Mouse (Mus musculus) testis, adult 2 months (tissue): ENCODE data around the gene Mpv17l2. TPM values are rescaled to one million over a fixed set of nuclear protein-coding genes. Genes with fewer than 3 reads are reported as not detected.

Experiments used
- H3K27ac ChIP-seq: fragments of 200-500 bp; 2 replicates; pipeline ENCODE4 v1.5.1; 2012; ENCODE audit warnings: low read depth, low read length; ENCODE audit not compliant: control insufficient read depth, insufficient read depth
- H3K27me3 ChIP-seq: fragments of 200-500 bp; 2 replicates; pipeline ENCODE4 v1.6.1; 2012; ENCODE audit warnings: mild to moderate bottlenecking, low read length, moderate library complexity; ENCODE audit not compliant: control insufficient read depth, insufficient read depth
- H3K36me3 ChIP-seq: fragments of 200-500 bp; 2 replicates; pipeline ENCODE4 v1.6.1; 2012; ENCODE audit warnings: mild to moderate bottlenecking, low read length; ENCODE audit not compliant: control insufficient read depth, insufficient read depth
- H3K4me1 ChIP-seq: fragments of 200-500 bp; 2 replicates; pipeline ENCODE4 v1.6.1; 2012; ENCODE audit warnings: low read length; ENCODE audit not compliant: control insufficient read depth, insufficient read depth
- H3K4me3 ChIP-seq: fragments of 200-500 bp; 2 replicates; pipeline ENCODE4 v1.5.1; 2012; ENCODE audit warnings: low read depth, mild to moderate bottlenecking, low read length, moderate library complexity, mixed read lengths; ENCODE audit not compliant: control insufficient read depth
- CTCF ChIP-seq: fragments of 200-500 bp; IDR thresholded peaks from 2 replicates; pipeline ENCODE4 v1.5.1; 2012; ENCODE audit warnings: low read depth, mild to moderate bottlenecking, inconsistent platforms, low read length, moderate library complexity; ENCODE audit not compliant: control insufficient read depth, insufficient read depth, insufficient replicate concordance
- POLR2A ChIP-seq: fragments of 200-500 bp; IDR thresholded peaks from 2 replicates; pipeline ENCODE4 v1.6.1; 2012; ENCODE audit warnings: low read depth, mild to moderate bottlenecking, inconsistent platforms, low read length, moderate library complexity; ENCODE audit not compliant: control insufficient read depth
- polyA plus RNA-seq: library from polyadenylated mRNA; depleted of rRNA; stranded (reverse); fragments of >200 nt; gene quantifications from 2 replicates; pipeline ENCODE4 v1.2.3, GENCODE M21; 2012

The Mpv17l2 gene
- polyA plus RNA-seq, 1 experiment = 13.5 TPM

GRCm38 (mm10) chr8:70748246-70749096 is 12.3 kb downstream of the Mpv17l2 start:
- Histone ChIP-seq H3K27ac (no peak overlapping the region), H3K27me3 (no peaks in the 10 kb centered on the region; the same call in 1 of the 2 replicates), H3K4me3 (no peak overlapping the region), H3K4me1 (peaks cover 23% of the 10 kb centered on the region), H3K36me3 (no peaks in the 10 kb centered on the region)
- no peak for TF ChIP-seq CTCF

DNA sequence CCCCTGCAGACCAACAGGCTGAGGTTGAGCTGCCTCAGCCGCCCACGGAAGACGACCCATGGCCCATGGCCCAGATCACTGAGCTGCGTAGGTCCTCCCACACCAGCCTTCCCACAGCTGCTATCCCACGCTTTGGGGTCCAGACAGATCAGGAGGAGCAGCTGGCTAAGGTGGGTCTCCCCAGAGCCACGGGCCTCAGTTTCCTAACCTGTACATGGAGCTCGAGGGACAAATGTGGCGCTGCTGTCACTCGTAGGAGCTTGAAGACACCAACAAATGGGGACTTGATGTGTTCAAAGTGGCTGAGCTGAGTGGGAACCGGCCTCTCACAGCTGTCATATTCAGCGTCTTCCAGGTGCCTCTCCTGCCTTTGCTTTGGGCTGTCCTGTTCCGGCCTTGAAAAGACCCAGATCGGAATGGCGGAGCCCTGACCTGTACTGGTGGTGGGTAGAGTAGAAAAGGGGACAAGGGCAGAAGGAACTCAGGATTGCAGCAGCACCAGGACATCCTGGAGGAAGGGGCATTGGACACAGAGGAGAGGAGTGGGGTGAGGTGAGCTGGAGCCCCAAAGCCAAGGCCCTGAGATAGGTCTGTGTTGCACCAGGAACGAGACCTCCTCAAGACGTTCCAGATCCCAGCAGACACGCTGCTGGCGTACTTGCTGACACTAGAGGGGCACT is 13.4 kb downstream of the Mpv17l2 start:
- H3K4me1 ChIP-seq = peaks cover 17% of the 10 kb centered on the region
- H3K27me3 ChIP-seq = no peaks in the 10 kb centered on the region; the same call in 1 of the 2 replicates
- TF ChIP-seq POLR2A = no peak
- TF ChIP-seq CTCF = no peak
- H3K36me3 ChIP-seq = no peaks in the 10 kb centered on the region
- H3K27ac ChIP-seq = no peak overlapping the region
- H3K4me3 ChIP-seq = no peak overlapping the region

GRCm38 (mm10) chr8:70746676-70747075 is 14.1 kb downstream of the Mpv17l2 start:
- Histone ChIP-seq H3K4me1 (peaks cover 17% of the 10 kb centered on the region), H3K4me3 (no peak overlapping the region), H3K27me3 (no peaks in the 10 kb centered on the region; the same call in 1 of the 2 replicates), H3K27ac (no peak overlapping the region), H3K36me3 (no peaks in the 10 kb centered on the region)
- no peak for TF ChIP-seq CTCF
- TF ChIP-seq POLR2A = no peak

DNA sequence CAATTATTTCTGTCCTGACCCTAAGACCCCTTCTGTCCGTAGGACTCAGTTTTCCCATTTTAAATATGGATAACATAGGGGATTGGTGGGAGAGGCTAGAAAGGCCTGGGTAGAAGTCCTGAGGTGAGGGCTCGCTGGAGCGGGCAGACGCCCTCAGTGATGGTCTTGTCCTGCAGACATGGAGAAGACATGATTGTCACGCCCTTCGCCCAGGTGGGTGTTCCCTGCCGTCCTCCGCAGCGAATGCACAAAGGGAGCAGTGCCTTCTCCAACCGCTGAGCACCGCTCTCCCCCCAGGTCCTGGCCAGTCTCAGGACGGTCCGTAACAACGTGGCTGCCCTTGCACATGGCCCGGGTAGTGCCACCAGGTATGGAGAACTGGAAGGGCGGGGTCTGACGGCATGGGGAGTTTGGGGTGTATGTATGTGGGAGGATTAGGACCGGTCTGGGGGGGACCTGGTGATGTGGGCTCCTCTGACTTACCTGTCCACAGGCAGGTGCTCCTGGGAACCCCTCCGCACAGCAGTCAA is 15.0 kb downstream of the Mpv17l2 start:
- no peak overlapping the region for H3K4me3 ChIP-seq
- H3K36me3 ChIP-seq = no peaks in the 10 kb centered on the region
- H3K27ac ChIP-seq = no peak overlapping the region
- H3K4me1 ChIP-seq = peaks cover 17% of the 10 kb centered on the region
- TF ChIP-seq POLR2A (no peak), CTCF (no peak)
- H3K27me3 ChIP-seq = no peaks in the 10 kb centered on the region; the same call in 1 of the 2 replicates

DNA sequence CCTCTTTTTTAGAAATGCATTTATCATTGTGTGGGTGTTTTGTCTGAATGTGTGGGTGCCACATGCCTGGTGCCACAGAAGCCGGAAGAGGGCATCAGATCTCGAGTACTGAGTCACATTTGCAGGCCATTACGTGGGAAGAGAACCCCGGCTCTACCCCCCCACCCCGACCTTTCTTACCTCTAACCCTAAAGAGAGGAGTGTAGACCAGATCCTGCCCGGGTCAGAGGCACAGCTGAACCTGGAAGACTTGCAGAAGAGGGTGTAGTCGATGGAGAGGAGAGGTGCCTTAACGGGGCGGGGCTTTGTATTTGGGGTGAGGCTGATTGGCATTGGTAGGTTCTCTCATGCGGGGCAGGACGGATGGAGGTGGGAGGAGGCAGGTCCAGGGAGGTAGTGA is 15.9 kb downstream of the Mpv17l2 start:
- no peaks in the 10 kb centered on the region; the same call in 1 of the 2 replicates for H3K27me3 ChIP-seq
- H3K27ac ChIP-seq = no peak overlapping the region
- no peaks in the 10 kb centered on the region for H3K36me3 ChIP-seq
- TF ChIP-seq CTCF (no peak), POLR2A (no peak)
- no peak overlapping the region for H3K4me3 ChIP-seq
- peaks cover 17% of the 10 kb centered on the region for H3K4me1 ChIP-seq

GRCm38 (mm10) chr8:70743656-70744590 is 16.8 kb downstream of the Mpv17l2 start:
- Histone ChIP-seq H3K4me1 (peaks cover 17% of the 10 kb centered on the region), H3K36me3 (no peaks in the 10 kb centered on the region), H3K4me3 (peak overlapping the region; percentile 47), H3K27me3 (no peaks in the 10 kb centered on the region; the same call in 1 of the 2 replicates), H3K27ac (no peak overlapping the region)
- no peak for TF ChIP-seq CTCF
- TF ChIP-seq POLR2A = no peak
